Mouse (Mus musculus): Measurements from ENCODE around the gene Gbf1. TPM values are rescaled to one million over a fixed set of nuclear protein-coding genes. Genes with fewer than 3 reads are reported as not detected.

Gbf1 gene
- polyA plus RNA-seq, 1 experiment from 2014 or later = 65.1 TPM

- H3K9me3 ChIP-seq (ENCODE audit: control insufficient read depth, low read length) = no peaks in the 10 kb centered on the region
- ATAC-seq = no peak
- no peaks in the 10 kb centered on the region for H3K4me1 ChIP-seq (replicated peaks; ENCODE audit: control insufficient read depth, insufficient read depth, low read length)
- H3K9ac ChIP-seq (replicated peaks; ENCODE audit: low read depth, low read length) = no peak overlapping the region
- 89% methylated on average over 7 of the region's 7 CpGs for WGBS
- peaks cover 47% of the 10 kb centered on the region for H3K36me3 ChIP-seq (ENCODE audit: control insufficient read depth, insufficient read depth)
- no peak overlapping the region for H3K4me3 ChIP-seq (replicated peaks; ENCODE audit: low read length)
- H3K4me2 ChIP-seq (ENCODE audit: low read length) = no peak overlapping the region
- no peaks in the 10 kb centered on the region for H3K27me3 ChIP-seq (replicated peaks; ENCODE audit: control insufficient read depth, insufficient read depth, low read length)
- no peak overlapping the region for H3K27ac ChIP-seq (ENCODE audit: low read length)
These were observed 112.5 kb downstream of the Gbf1 start for GRCm38 (mm10) chr19:46264762-46265161.

GRCm38 (mm10) chr19:46275307-46275706, 123.0 kb downstream of the Gbf1 start:
- H3K27me3 ChIP-seq (replicated peaks; ENCODE audit: control insufficient read depth, insufficient read depth, low read length) = no peaks in the 10 kb centered on the region
- no peak overlapping the region for H3K4me3 ChIP-seq (replicated peaks; ENCODE audit: low read length)
- no peak for ATAC-seq
- H3K36me3 ChIP-seq (ENCODE audit: control insufficient read depth, insufficient read depth) = peaks cover 42% of the 10 kb centered on the region
- H3K9me3 ChIP-seq (ENCODE audit: control insufficient read depth, low read length) = no peaks in the 10 kb centered on the region
- no peaks in the 10 kb centered on the region for H3K4me1 ChIP-seq (replicated peaks; ENCODE audit: control insufficient read depth, insufficient read depth, low read length)
- no peak overlapping the region for H3K4me2 ChIP-seq (ENCODE audit: low read length)
- H3K9ac ChIP-seq (replicated peaks; ENCODE audit: low read depth, low read length) = no peak overlapping the region
- H3K27ac ChIP-seq (ENCODE audit: low read length) = no peak overlapping the region

- no peak overlapping the region for H3K9ac ChIP-seq (replicated peaks; ENCODE audit: low read depth, low read length)
- no peaks in the 10 kb centered on the region for H3K9me3 ChIP-seq (ENCODE audit: control insufficient read depth, low read length)
- H3K36me3 ChIP-seq (ENCODE audit: control insufficient read depth, insufficient read depth) = peaks cover 38% of the 10 kb centered on the region
- H3K4me3 ChIP-seq (replicated peaks; ENCODE audit: low read length) = no peak overlapping the region
- H3K4me2 ChIP-seq (ENCODE audit: low read length) = no peak overlapping the region
- WGBS = 94% methylated on average over 11 of the region's 11 CpGs
- no peak overlapping the region for H3K27ac ChIP-seq (ENCODE audit: low read length)
- no peaks in the 10 kb centered on the region for H3K4me1 ChIP-seq (replicated peaks; ENCODE audit: control insufficient read depth, insufficient read depth, low read length)
- H3K27me3 ChIP-seq (replicated peaks; ENCODE audit: control insufficient read depth, insufficient read depth, low read length) = no peaks in the 10 kb centered on the region
- no peak for ATAC-seq
These were observed 130.0 kb downstream of the Gbf1 start for GRCm38 (mm10) chr19:46282081-46282849.

- H3K27me3 ChIP-seq (replicated peaks; ENCODE audit: control insufficient read depth, insufficient read depth, low read length) = no peaks in the 10 kb centered on the region
- no peaks in the 10 kb centered on the region for H3K9me3 ChIP-seq (ENCODE audit: control insufficient read depth, low read length)
- no peak overlapping the region for H3K9ac ChIP-seq (replicated peaks; ENCODE audit: low read depth, low read length)
- no peak overlapping the region for H3K4me2 ChIP-seq (ENCODE audit: low read length)
- no peaks in the 10 kb centered on the region for H3K4me1 ChIP-seq (replicated peaks; ENCODE audit: control insufficient read depth, insufficient read depth, low read length)
- 93% methylated on average over 4 of the region's 4 CpGs for WGBS
- no peak overlapping the region for H3K4me3 ChIP-seq (replicated peaks; ENCODE audit: low read length)
- no peak overlapping the region for H3K27ac ChIP-seq (ENCODE audit: low read length)
- no peak for ATAC-seq
- H3K36me3 ChIP-seq (ENCODE audit: control insufficient read depth, insufficient read depth) = peaks cover 35% of the 10 kb centered on the region
These were observed 132.4 kb downstream of the Gbf1 start for GRCm38 (mm10) chr19:46284686-46285085.

- no peaks in the 10 kb centered on the region for H3K4me1 ChIP-seq (replicated peaks; ENCODE audit: control insufficient read depth, insufficient read depth, low read length)
- no peak overlapping the region for H3K4me2 ChIP-seq (ENCODE audit: low read length)
- no peak overlapping the region for H3K4me3 ChIP-seq (replicated peaks; ENCODE audit: low read length)
- WGBS = 81% methylated on average over 7 of the region's 7 CpGs
- H3K27me3 ChIP-seq (replicated peaks; ENCODE audit: control insufficient read depth, insufficient read depth, low read length) = no peaks in the 10 kb centered on the region
- no peak overlapping the region for H3K9ac ChIP-seq (replicated peaks; ENCODE audit: low read depth, low read length)
- no peak overlapping the region for H3K27ac ChIP-seq (ENCODE audit: low read length)
- H3K9me3 ChIP-seq (ENCODE audit: control insufficient read depth, low read length) = no peaks in the 10 kb centered on the region
- no peak for ATAC-seq
- H3K36me3 ChIP-seq (ENCODE audit: control insufficient read depth, insufficient read depth) = peaks cover 32% of the 10 kb centered on the region
These were observed 133.3 kb downstream of the Gbf1 start for GRCm38 (mm10) chr19:46285631-46286030.

- WGBS = 81% methylated on average over 6 of the region's 6 CpGs
- no peak overlapping the region for H3K27ac ChIP-seq (ENCODE audit: low read length)
- no peak for ATAC-seq
- no peak overlapping the region for H3K4me2 ChIP-seq (ENCODE audit: low read length)
- H3K9ac ChIP-seq (replicated peaks; ENCODE audit: low read depth, low read length) = no peak overlapping the region
- no peaks in the 10 kb centered on the region for H3K9me3 ChIP-seq (ENCODE audit: control insufficient read depth, low read length)
- H3K27me3 ChIP-seq (replicated peaks; ENCODE audit: control insufficient read depth, insufficient read depth, low read length) = no peaks in the 10 kb centered on the region
- H3K4me3 ChIP-seq (replicated peaks; ENCODE audit: low read length) = no peak overlapping the region
- H3K36me3 ChIP-seq (ENCODE audit: control insufficient read depth, insufficient read depth) = peaks cover 30% of the 10 kb centered on the region
- no peaks in the 10 kb centered on the region for H3K4me1 ChIP-seq (replicated peaks; ENCODE audit: control insufficient read depth, insufficient read depth, low read length)
These were observed 133.7 kb downstream of the Gbf1 start for GRCm38 (mm10) chr19:46286047-46286446.

- no peak for ATAC-seq
These were observed 134.6 kb downstream of the Gbf1 start for GRCm38 (mm10) chr19:46286926-46287325.

GRCm38 (mm10) chr19:46287566-46287965, 135.3 kb downstream of the Gbf1 start:
- no peak overlapping the region for H3K4me2 ChIP-seq (ENCODE audit: low read length)
- no peak overlapping the region for H3K9ac ChIP-seq (replicated peaks; ENCODE audit: low read depth, low read length)
- no peaks in the 10 kb centered on the region for H3K9me3 ChIP-seq (ENCODE audit: control insufficient read depth, low read length)
- H3K4me1 ChIP-seq (replicated peaks; ENCODE audit: control insufficient read depth, insufficient read depth, low read length) = no peaks in the 10 kb centered on the region
- H3K27me3 ChIP-seq (replicated peaks; ENCODE audit: control insufficient read depth, insufficient read depth, low read length) = no peaks in the 10 kb centered on the region; the same call in 1 of the 2 replicates
- ATAC-seq = no peak
- no peak overlapping the region for H3K4me3 ChIP-seq (replicated peaks; ENCODE audit: low read length)
- H3K27ac ChIP-seq (ENCODE audit: low read length) = no peak overlapping the region
- 89% methylated on average over 3 of the region's 3 CpGs for WGBS
- peaks cover 24% of the 10 kb centered on the region for H3K36me3 ChIP-seq (ENCODE audit: control insufficient read depth, insufficient read depth)

More at GRCm38 (mm10) chr19:46286926-46287325, 134.6 kb downstream of the Gbf1 start:
- Histone ChIP-seq H3K9ac (replicated peaks; ENCODE audit: low read depth, low read length) (no peak overlapping the region), H3K27me3 (replicated peaks; ENCODE audit: control insufficient read depth, insufficient read depth, low read length) (no peaks in the 10 kb centered on the region; the same call in 1 of the 2 replicates), H3K9me3 (ENCODE audit: control insufficient read depth, low read length) (no peaks in the 10 kb centered on the region), H3K4me3 (replicated peaks; ENCODE audit: low read length) (no peak overlapping the region), H3K4me2 (ENCODE audit: low read length) (no peak overlapping the region), H3K36me3 (ENCODE audit: control insufficient read depth, insufficient read depth) (peaks cover 30% of the 10 kb centered on the region), H3K4me1 (replicated peaks; ENCODE audit: control insufficient read depth, insufficient read depth, low read length) (no peaks in the 10 kb centered on the region), H3K27ac (ENCODE audit: low read length) (no peak overlapping the region)
- WGBS = 92% methylated on average over 3 of the region's 3 CpGs

GRCm38 (mm10) chr19:46290535-46291105, 138.3 kb downstream of the Gbf1 start:
- no peaks in the 10 kb centered on the region for H3K4me1 ChIP-seq (replicated peaks; ENCODE audit: control insufficient read depth, insufficient read depth, low read length)
- no peak overlapping the region for H3K9ac ChIP-seq (replicated peaks; ENCODE audit: low read depth, low read length)
- WGBS = 74% methylated on average over 12 of the region's 12 CpGs
- H3K27ac ChIP-seq (ENCODE audit: low read length) = no peak overlapping the region
- no peak for ATAC-seq
- H3K36me3 ChIP-seq (ENCODE audit: control insufficient read depth, insufficient read depth) = peaks cover 7% of the 10 kb centered on the region; the same call in 1 of the 2 replicates
- no peak overlapping the region for H3K4me3 ChIP-seq (replicated peaks; ENCODE audit: low read length)
- no peaks in the 10 kb centered on the region for H3K9me3 ChIP-seq (ENCODE audit: control insufficient read depth, low read length)
- H3K4me2 ChIP-seq (ENCODE audit: low read length) = no peak overlapping the region
- no peaks in the 10 kb centered on the region; the same call in 1 of the 2 replicates for H3K27me3 ChIP-seq (replicated peaks; ENCODE audit: control insufficient read depth, insufficient read depth, low read length)

Data from forebrain, embryonic 16.5 days (tissue).